Mouse (Mus musculus): ENCODE data around the gene Fars2. TPM values are rescaled to one million over a fixed set of nuclear protein-coding genes. Genes with fewer than 3 reads are reported as not detected.

Gene Fars2
- polyA plus RNA-seq, 1 experiment from 2014 or later: 32.0 TPM

- Histone ChIP-seq H3K4me2 (replicated peaks) (no peak overlapping the region), H3K9me3 (no peaks in the 10 kb centered on the region), H3K36me3 (no peaks in the 10 kb centered on the region), H3K4me1 (peaks cover under 1% of the 10 kb centered on the region; the same call in 1 of the 2 replicates), H3K4me3 (no peak overlapping the region), H3K27ac (no peak overlapping the region), H3K27me3 (no peaks in the 10 kb centered on the region), H3K9ac (no peak overlapping the region)
- 93% methylated on average over 2 of the region's 2 CpGs for WGBS
- ATAC-seq (ENCODE audit: insufficient number of reproducible peaks, insufficient read depth, low FRiP score, low TSS enrichment): no peak
Observed at GRCm38 (mm10) chr13:36111331-36111730, 5.9 kb upstream of the Fars2 start.

GRCm38 (mm10) chr13:36113181-36113580 lies 4.0 kb upstream of the Fars2 start:
- H3K9ac ChIP-seq: no peak overlapping the region
- H3K9me3 ChIP-seq: no peaks in the 10 kb centered on the region
- H3K4me1 ChIP-seq: peaks cover 3% of the 10 kb centered on the region; the same call in 1 of the 2 replicates
- no peak overlapping the region for H3K4me2 ChIP-seq (replicated peaks)
- no peaks in the 10 kb centered on the region for H3K36me3 ChIP-seq
- ATAC-seq (ENCODE audit: insufficient number of reproducible peaks, insufficient read depth, low FRiP score, low TSS enrichment): no peak
- no peaks in the 10 kb centered on the region for H3K27me3 ChIP-seq
- no peak overlapping the region for H3K27ac ChIP-seq
- no peak overlapping the region for H3K4me3 ChIP-seq
- WGBS: 88% methylated on average over 5 of the region's 5 CpGs

DNA sequence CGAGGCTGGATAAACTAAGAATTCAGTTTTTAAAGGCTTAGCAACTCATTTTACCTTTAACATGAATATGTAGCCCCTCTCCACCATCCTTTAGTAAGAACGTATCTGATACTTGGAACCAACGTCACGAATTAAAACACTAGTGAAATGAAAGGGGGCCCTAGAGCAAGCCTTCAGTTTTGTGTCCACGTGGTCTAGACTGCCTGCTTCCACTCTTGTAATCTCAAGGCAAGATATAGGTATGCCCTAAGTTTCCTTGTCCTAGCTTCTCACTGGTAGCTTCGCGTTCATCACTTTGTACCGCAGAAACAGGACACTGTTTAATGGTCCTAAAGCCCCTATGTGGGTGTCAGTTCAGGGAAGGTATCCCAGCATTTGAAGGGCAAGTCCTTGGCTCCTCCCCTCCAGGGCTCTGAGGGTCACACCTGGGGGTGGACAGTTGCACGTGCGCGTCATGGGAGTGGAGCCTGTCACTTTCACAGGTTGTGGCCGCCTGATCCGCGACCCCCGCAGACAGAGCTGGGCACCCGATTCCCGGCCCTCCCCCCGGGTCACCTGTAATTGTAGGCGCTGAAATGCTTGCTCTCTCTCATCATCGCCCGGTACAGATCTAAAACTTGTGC lies 581 bp upstream of the Fars2 start:
- H3K4me3 ChIP-seq: peak overlapping the region; percentile 65
- peak overlapping the region; percentile 62 for H3K9ac ChIP-seq
- no peaks in the 10 kb centered on the region for H3K9me3 ChIP-seq
- H3K27ac ChIP-seq: no peak overlapping the region
- ATAC-seq (ENCODE audit: insufficient number of reproducible peaks, insufficient read depth, low FRiP score, low TSS enrichment): no peak
- peak overlapping the region; percentile 94 for H3K4me2 ChIP-seq (replicated peaks)
- peaks cover 5% of the 10 kb centered on the region; the same call in 1 of the 2 replicates for H3K4me1 ChIP-seq
- 9% methylated on average over 21 of the region's 21 CpGs for WGBS
- no peaks in the 10 kb centered on the region for H3K27me3 ChIP-seq
- no peaks in the 10 kb centered on the region for H3K36me3 ChIP-seq

GRCm38 (mm10) chr13:36119684-36120083 lies 2.5 kb downstream of the Fars2 start:
- H3K27ac ChIP-seq: no peak overlapping the region
- no peaks in the 10 kb centered on the region for H3K36me3 ChIP-seq
- H3K27me3 ChIP-seq: no peaks in the 10 kb centered on the region
- H3K4me3 ChIP-seq: no peak overlapping the region
- H3K4me2 ChIP-seq (replicated peaks): no peak overlapping the region
- peaks cover 5% of the 10 kb centered on the region; the same call in 1 of the 2 replicates for H3K4me1 ChIP-seq
- no peak for ATAC-seq (ENCODE audit: insufficient number of reproducible peaks, insufficient read depth, low FRiP score, low TSS enrichment)
- no peak overlapping the region for H3K9ac ChIP-seq
- WGBS: 72% methylated on average over 4 of the region's 4 CpGs
- H3K9me3 ChIP-seq: no peaks in the 10 kb centered on the region

GRCm38 (mm10) chr13:36120606-36121005 lies 3.4 kb downstream of the Fars2 start:
- Histone ChIP-seq H3K36me3 (no peaks in the 10 kb centered on the region), H3K4me3 (no peak overlapping the region), H3K4me2 (replicated peaks) (no peak overlapping the region), H3K9me3 (no peaks in the 10 kb centered on the region), H3K4me1 (peaks cover 5% of the 10 kb centered on the region; the same call in 1 of the 2 replicates), H3K27me3 (no peaks in the 10 kb centered on the region), H3K27ac (no peak overlapping the region), H3K9ac (no peak overlapping the region)
- ATAC-seq (ENCODE audit: insufficient number of reproducible peaks, insufficient read depth, low FRiP score, low TSS enrichment): no peak

GRCm38 (mm10) chr13:36129360-36130054 lies 12.3 kb downstream of the Fars2 start:
- WGBS: 91% methylated on average over 2 of the region's 2 CpGs
- no peaks in the 10 kb centered on the region for H3K36me3 ChIP-seq
- H3K4me3 ChIP-seq: no peak overlapping the region
- no peaks in the 10 kb centered on the region for H3K27me3 ChIP-seq
- H3K4me1 ChIP-seq: no peaks in the 10 kb centered on the region
- no peak overlapping the region for H3K27ac ChIP-seq
- ATAC-seq (ENCODE audit: insufficient number of reproducible peaks, insufficient read depth, low FRiP score, low TSS enrichment): no peak
- no peaks in the 10 kb centered on the region for H3K9me3 ChIP-seq
- no peak overlapping the region for H3K9ac ChIP-seq
- no peak overlapping the region for H3K4me2 ChIP-seq (replicated peaks)

DNA sequence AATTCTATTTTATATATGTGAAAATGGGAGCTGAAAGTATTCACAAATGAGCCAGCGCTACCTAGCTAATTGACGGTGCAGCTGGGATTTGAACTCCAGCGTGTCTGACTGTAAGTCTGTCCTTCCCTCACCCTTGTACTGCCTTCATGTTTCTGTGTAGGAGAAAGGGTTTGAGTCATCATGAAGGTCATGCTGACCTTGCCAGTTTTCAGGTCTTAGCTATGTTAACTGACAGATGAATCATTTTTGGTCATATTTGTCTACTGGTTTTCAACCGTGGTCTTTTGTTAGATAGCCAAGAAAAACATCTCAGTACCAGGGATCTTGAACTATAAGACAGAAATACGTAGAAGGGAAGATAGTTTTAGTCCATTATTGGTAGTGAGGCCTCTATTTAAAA lies 14.2 kb downstream of the Fars2 start:
- no peak overlapping the region for H3K4me3 ChIP-seq
- no peak for ATAC-seq (ENCODE audit: insufficient number of reproducible peaks, insufficient read depth, low FRiP score, low TSS enrichment)
- H3K36me3 ChIP-seq: no peaks in the 10 kb centered on the region
- no peaks in the 10 kb centered on the region for H3K27me3 ChIP-seq
- H3K9ac ChIP-seq: no peak overlapping the region
- no peak overlapping the region for H3K27ac ChIP-seq
- 93% methylated on average over 5 of the region's 5 CpGs for WGBS
- no peak overlapping the region for H3K4me2 ChIP-seq (replicated peaks)
- no peaks in the 10 kb centered on the region for H3K4me1 ChIP-seq
- no peaks in the 10 kb centered on the region for H3K9me3 ChIP-seq

DNA sequence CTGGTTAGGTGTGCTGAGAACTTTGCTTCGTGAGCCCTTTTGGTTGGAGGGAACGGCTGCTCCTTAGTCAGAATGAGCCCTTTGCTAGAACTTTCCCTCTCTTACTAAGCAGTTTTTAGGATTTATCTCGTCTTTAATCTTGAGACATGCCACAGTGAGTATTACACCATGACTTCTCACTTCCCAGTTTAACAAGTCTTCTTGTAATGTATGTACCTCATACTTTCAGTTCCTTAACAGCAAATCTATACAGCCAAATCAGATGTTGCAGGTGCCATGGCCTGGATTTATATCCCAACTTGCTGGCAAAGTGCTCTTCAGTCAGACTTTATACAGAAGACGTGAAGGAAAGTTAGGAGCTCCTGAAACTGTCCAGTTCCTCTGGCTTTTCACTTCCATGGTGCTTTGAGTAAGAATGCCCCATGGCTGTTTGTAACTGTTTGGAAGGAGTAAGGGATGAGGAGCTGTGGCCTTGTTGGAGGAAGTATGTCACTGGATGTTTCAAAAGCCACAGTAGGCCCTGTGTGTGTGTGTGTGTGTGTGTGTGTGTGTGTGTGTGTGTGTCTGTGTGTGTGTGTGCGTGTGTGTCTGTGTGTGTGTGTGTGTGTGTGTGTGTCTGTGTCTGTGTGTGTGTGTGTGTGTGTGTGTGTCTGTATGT lies 14.9 kb downstream of the Fars2 start:
- Histone ChIP-seq H3K4me3 (no peak overlapping the region), H3K27ac (no peak overlapping the region), H3K4me1 (no peaks in the 10 kb centered on the region), H3K36me3 (no peaks in the 10 kb centered on the region), H3K9me3 (no peaks in the 10 kb centered on the region), H3K27me3 (no peaks in the 10 kb centered on the region), H3K4me2 (replicated peaks) (no peak overlapping the region), H3K9ac (no peak overlapping the region)
- WGBS: 85% methylated on average over 4 of the region's 5 CpGs
- no peak for ATAC-seq (ENCODE audit: insufficient number of reproducible peaks, insufficient read depth, low FRiP score, low TSS enrichment)

DNA sequence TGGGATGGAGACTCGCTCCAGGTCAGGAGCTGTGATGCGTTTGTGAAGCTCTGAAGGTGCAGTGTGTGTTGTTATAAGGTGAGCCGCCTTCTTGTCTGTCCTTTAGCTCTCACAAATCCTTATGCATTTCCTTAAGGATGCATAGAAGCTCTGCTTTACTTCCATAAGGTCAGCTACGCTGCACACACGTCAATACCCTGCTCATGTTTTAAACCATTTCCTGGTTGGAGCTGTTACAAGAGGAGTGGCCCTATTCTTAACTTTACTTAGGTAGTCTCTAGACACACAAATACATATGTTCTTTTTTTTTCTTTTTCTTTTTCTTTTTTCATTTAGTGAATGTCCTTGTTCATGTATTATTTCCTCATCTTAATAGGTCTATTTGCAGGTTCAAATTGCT lies 22.5 kb downstream of the Fars2 start:
- H3K4me1 ChIP-seq: no peaks in the 10 kb centered on the region
- H3K9me3 ChIP-seq: no peaks in the 10 kb centered on the region
- WGBS: 81% methylated on average over 5 of the region's 5 CpGs
- no peaks in the 10 kb centered on the region for H3K27me3 ChIP-seq
- no peak for ATAC-seq (ENCODE audit: insufficient number of reproducible peaks, insufficient read depth, low FRiP score, low TSS enrichment)
- no peak overlapping the region for H3K4me2 ChIP-seq (replicated peaks)
- H3K36me3 ChIP-seq: no peaks in the 10 kb centered on the region
- no peak overlapping the region for H3K4me3 ChIP-seq
- no peak overlapping the region for H3K27ac ChIP-seq
- no peak overlapping the region for H3K9ac ChIP-seq

DNA sequence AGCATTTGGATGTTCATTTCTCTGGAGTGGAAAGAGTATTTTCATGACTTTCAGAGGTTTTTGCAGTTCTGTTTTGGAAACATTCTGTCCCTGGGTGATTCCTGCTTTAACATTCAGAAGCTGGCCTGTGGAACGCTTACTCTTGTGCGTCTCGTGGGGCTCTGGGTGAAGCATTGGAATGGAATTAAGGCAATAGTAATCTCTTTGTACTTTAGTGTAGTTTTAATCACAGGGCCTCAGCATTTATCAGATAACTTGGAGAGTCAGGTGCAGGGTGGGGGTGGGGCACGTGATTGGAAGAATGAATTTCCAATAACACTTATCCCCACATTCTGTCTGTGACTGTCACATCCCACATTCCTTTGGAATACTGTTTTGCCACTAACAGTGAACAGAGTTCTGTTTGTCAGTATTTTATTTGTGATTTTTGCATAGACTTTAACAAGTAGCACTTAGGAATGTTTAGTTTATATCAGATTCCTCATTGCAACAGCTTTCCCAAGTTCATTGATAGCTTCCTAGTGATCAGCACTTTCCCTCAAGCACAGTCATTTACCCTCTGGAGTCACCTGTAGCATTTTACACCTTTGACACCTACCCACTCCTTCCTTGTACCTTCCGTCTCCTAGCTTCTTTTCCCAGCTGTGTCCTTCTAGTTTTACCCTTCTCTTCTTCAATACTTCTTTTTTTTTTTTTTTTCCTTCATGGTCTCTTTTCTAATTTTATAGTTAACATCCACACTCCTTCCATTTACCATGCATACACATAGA lies 23.2 kb downstream of the Fars2 start:
- Histone ChIP-seq H3K27me3 (no peaks in the 10 kb centered on the region), H3K9ac (no peak overlapping the region), H3K9me3 (no peaks in the 10 kb centered on the region), H3K4me1 (no peaks in the 10 kb centered on the region), H3K36me3 (no peaks in the 10 kb centered on the region), H3K4me2 (replicated peaks) (no peak overlapping the region), H3K4me3 (no peak overlapping the region), H3K27ac (no peak overlapping the region)
- ATAC-seq (ENCODE audit: insufficient number of reproducible peaks, insufficient read depth, low FRiP score, low TSS enrichment): no peak
- 79% methylated on average over 5 of the region's 5 CpGs for WGBS

GRCm38 (mm10) chr13:36145601-36146000 lies 28.4 kb downstream of the Fars2 start:
- Histone ChIP-seq H3K27ac (no peak overlapping the region), H3K27me3 (no peaks in the 10 kb centered on the region), H3K9ac (no peak overlapping the region), H3K36me3 (no peaks in the 10 kb centered on the region), H3K4me3 (no peak overlapping the region), H3K9me3 (no peaks in the 10 kb centered on the region), H3K4me1 (no peaks in the 10 kb centered on the region), H3K4me2 (replicated peaks) (no peak overlapping the region)
- no peak for ATAC-seq (ENCODE audit: insufficient number of reproducible peaks, insufficient read depth, low FRiP score, low TSS enrichment)
- 93% methylated on average over 1 of the region's 1 CpGs for WGBS

All from embryonic facial prominence, embryonic 12.5 days (tissue).